Mouse (Mus musculus) limb, embryonic 11.5 days (tissue): ENCODE results near the gene 9130019O22Rik. TPM values are rescaled to one million over a fixed set of nuclear protein-coding genes. Genes with fewer than 3 reads are reported as not detected.
A peak's percentile ranks its signal among the peaks of the same experiment; 100 is the strongest.
"Not testable (repeated sequence)": the region's sequence is repeated elsewhere in the genome, so short reads cannot be mapped to it uniquely, and the experiment has no call there.

Experiments
- ATAC-seq: fragments of 200-750 bp; cut with Nextera tagmentation; 2 replicates; pipeline ENCODE4 v1.8.0; 2017; ENCODE audit warnings: low read depth; ENCODE audit not compliant: insufficient number of reproducible peaks, low FRiP score, low TSS enrichment
- DNase-seq: peaks from one replicate; pipeline ENCODE4 v3.0.0-alpha.2; 2015; ENCODE audit warnings: low spot score
- H3K27ac ChIP-seq: fragments of 300-500 bp; sonication (generic); replicated peaks from 2 replicates; pipeline ENCODE4 v1.5.1; 2014; ENCODE audit warnings: low read depth, mild to moderate bottlenecking, low read length
- H3K27me3 ChIP-seq: fragments of 300-500 bp; sonication (generic); 2 replicates; pipeline ENCODE4 v1.6.1; 2014; ENCODE audit warnings: mild to moderate bottlenecking, low read length, mixed read lengths; ENCODE audit not compliant: control insufficient read depth, insufficient read depth
- H3K36me3 ChIP-seq: fragments of 300-500 bp; sonication (generic); 2 replicates; pipeline ENCODE4 v1.6.1; 2014; ENCODE audit warnings: mild to moderate bottlenecking, low read length, moderate library complexity, mixed read lengths; ENCODE audit not compliant: control insufficient read depth, insufficient read depth
- H3K4me1 ChIP-seq: fragments of 300-500 bp; sonication (generic); 2 replicates; pipeline ENCODE4 v1.6.1; 2014; ENCODE audit warnings: low read length, mixed read lengths; ENCODE audit not compliant: control insufficient read depth, insufficient read depth
- H3K4me2 ChIP-seq: fragments of 300-500 bp; sonication (generic); 2 replicates; pipeline ENCODE4 v1.6.1; 2014; ENCODE audit warnings: low read depth, mild to moderate bottlenecking, moderate library complexity; ENCODE audit not compliant: severe bottlenecking
- H3K4me3 ChIP-seq: fragments of 300-500 bp; sonication (generic); 2 replicates; pipeline ENCODE4 v1.5.1; 2014; ENCODE audit warnings: low read depth, low read length
- H3K9ac ChIP-seq: fragments of 300-500 bp; sonication (generic); 2 replicates; pipeline ENCODE4 v1.6.1; 2014; ENCODE audit warnings: mild to moderate bottlenecking, low read length
- H3K9me3 ChIP-seq: fragments of 300-500 bp; sonication (generic); 2 replicates; pipeline ENCODE4 v1.6.1; 2016; ENCODE audit warnings: low read length; ENCODE audit not compliant: control insufficient read depth
- WGBS: fragments of 180-500 bp; shearing (Covaris S2); extraction: QIAGEN DNeasy Blood & Tissue Kit; methylation state at CpG from one replicate; pipeline ENCODE4 v1.1.7; 2014; 5-methylcytosine and 5-hydroxymethylcytosine counted together
- polyA plus RNA-seq: library from polyadenylated mRNA; unstranded; fragments of >200 nt; fragmentation: Nextera tagmentation; extraction: Ambion mirVana; gene quantifications from 2 replicates; pipeline ENCODE4 v1.2.1, GENCODE M21; 2014

The 9130019O22Rik gene
- polyA plus RNA-seq, 1 experiment from 2014 or later: 6.3 TPM

DNA sequence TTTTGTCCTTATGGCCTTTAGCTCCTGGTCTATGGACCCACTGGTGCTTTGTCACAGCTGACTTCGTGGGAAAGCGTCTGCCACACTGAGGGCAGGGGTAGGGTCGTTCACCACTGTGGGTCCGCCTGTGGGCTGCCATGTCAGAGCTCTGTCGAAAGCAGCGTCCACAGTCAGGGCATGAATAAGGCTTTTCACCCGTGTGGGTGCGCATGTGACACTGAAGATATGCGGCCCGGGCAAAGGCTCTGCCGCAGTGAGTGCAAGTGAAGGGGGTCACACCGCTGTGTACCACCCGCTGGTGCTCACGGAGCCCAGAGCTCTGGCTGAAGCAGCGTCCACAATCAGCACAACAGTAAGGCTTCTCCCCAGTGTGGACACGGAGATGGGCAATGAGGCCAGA, 4.6 kb upstream of the 9130019O22Rik start:
- WGBS: 95% methylated on average over 16 of the region's 16 CpGs
- no peak for ATAC-seq
- no peak overlapping the region for H3K4me2 ChIP-seq
- no peaks in the 10 kb centered on the region for H3K27me3 ChIP-seq
- no peak overlapping the region for H3K27ac ChIP-seq
- H3K9ac ChIP-seq: no peak overlapping the region
- H3K36me3 ChIP-seq: no peaks in the 10 kb centered on the region; the same call in 1 of the 2 replicates
- no peak overlapping the region for H3K4me3 ChIP-seq
- H3K9me3 ChIP-seq: no peaks in the 10 kb centered on the region
- peaks cover 6% of the 10 kb centered on the region; the same call in 1 of the 2 replicates for H3K4me1 ChIP-seq
- DNase-seq: no peak

GRCm38 (mm10) chr7:127390306-127390705, 3.3 kb upstream of the 9130019O22Rik start:
- 84% methylated on average over 7 of the region's 7 CpGs for WGBS
- H3K36me3 ChIP-seq: no peaks in the 10 kb centered on the region; the same call in 1 of the 2 replicates
- H3K27ac ChIP-seq: no peak overlapping the region
- H3K4me3 ChIP-seq: no peak overlapping the region
- H3K4me1 ChIP-seq: peaks cover 6% of the 10 kb centered on the region; the same call in 1 of the 2 replicates
- H3K27me3 ChIP-seq: no peaks in the 10 kb centered on the region
- H3K9me3 ChIP-seq: no peaks in the 10 kb centered on the region
- no peak overlapping the region for H3K9ac ChIP-seq
- ATAC-seq (no peak), DNase-seq (no peak)
- no peak overlapping the region for H3K4me2 ChIP-seq

GRCm38 (mm10) chr7:127388201-127388600, 1.2 kb upstream of the 9130019O22Rik start:
- not testable (repeated sequence) for H3K9ac ChIP-seq, H3K27ac ChIP-seq, H3K4me3 ChIP-seq, H3K9me3 ChIP-seq, DNase-seq, H3K4me1 ChIP-seq, H3K27me3 ChIP-seq, ATAC-seq, H3K4me2 ChIP-seq, H3K36me3 ChIP-seq

DNA sequence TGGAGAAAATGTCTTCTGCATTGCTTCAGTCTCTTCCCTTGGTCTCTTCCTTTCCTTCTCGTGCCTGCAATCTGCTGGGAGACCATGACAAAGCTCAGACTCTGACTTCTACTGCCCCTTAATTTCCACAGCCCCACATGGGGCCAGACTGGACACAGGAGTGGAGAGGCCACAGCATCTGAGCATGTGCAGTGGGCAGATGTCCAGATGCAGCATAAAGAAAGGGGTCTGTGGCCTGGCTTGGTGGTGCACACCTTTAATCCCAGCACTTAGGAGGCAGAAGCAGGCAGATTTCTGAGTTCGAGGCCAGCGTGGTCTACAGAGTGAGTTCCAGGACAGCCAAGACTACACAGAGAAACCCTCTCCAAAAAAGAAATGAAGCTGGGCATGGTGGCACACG, 1.4 kb downstream of the 9130019O22Rik start:
- H3K4me1 ChIP-seq, H3K4me3 ChIP-seq, DNase-seq, ATAC-seq, H3K9ac ChIP-seq, H3K27ac ChIP-seq, H3K27me3 ChIP-seq, H3K36me3 ChIP-seq, H3K4me2 ChIP-seq, H3K9me3 ChIP-seq: not testable (repeated sequence)
- WGBS: 92% methylated on average over 4 of the region's 4 CpGs

- no peak for DNase-seq
- no peaks in the 10 kb centered on the region for H3K9me3 ChIP-seq
- peaks cover 3% of the 10 kb centered on the region; the same call in 1 of the 2 replicates for H3K36me3 ChIP-seq
- ATAC-seq: no peak
- no peak overlapping the region for H3K27ac ChIP-seq
- H3K4me1 ChIP-seq: no peaks in the 10 kb centered on the region
- whole genome bisulfite sequencing: 78% methylated on average over 6 of the region's 6 CpGs
- no peak overlapping the region for H3K9ac ChIP-seq
- H3K27me3 ChIP-seq: no peaks in the 10 kb centered on the region
- no peak overlapping the region for H3K4me3 ChIP-seq
- no peak overlapping the region for H3K4me2 ChIP-seq
These were observed 8.6 kb downstream of the 9130019O22Rik start for GRCm38 (mm10) chr7:127378310-127378921.

DNA sequence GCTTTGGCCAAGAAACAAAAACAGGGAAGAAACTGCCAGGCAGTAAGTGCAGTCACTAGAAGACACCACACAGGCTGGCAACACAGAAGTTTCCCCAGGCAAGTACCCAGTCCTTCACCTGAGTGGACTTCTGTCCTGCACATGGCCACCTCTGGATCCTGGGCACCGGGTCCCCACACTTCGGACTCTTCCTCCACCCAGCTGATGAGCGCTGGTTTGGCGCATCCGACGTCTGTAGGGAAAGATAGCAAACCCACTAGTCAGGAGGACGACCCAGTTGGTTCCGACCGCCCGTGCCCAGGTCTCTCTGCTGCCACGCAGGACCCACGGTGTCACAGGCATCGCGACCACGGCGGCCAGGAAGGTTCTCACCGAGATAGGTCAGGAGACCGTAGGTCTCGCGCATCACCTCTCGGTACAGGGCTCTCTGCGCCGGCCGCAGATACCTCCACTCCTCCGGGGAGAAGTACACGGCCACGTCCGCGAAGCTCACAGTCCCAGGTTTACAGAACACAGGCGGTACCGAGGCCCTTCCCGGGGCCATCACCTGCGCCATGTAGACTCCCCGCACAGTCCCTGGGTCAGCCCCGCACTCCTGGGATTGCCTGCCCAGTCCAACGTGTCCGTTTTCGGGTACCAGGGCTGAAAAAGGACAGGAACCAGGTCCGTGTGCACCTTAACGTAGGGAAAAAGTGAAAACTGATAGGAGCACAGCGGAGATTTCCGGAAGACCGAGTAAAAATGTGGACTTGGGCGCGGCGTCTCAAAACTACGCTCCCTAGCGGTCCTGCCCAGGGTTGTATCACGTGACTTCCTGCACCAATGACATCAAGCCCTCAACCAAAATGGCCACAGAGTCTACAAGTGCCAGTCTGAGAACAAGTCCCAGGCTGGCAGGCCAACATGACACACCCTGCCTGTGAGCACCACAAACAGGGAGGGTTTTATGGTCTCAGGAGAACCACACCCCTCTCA, 11.4 kb downstream of the 9130019O22Rik start, which contains the start of gene Zfp747:
Gene Zfp747 (minus strand): TSS at position 780 of the 975 bp plus-strand sequence.
- DNase-seq: peak; percentile 90
- Histone ChIP-seq H3K4me3 (peak within 1 kb of the TSS; percentile 61), H3K9ac (peak within 1 kb of the TSS; percentile 77), H3K4me2 (peak within 1 kb of the TSS; percentile 72)
- ATAC-seq: peak; percentile 90
- not testable (repeated sequence) for H3K9me3 ChIP-seq, H3K4me1 ChIP-seq, H3K27ac ChIP-seq, H3K27me3 ChIP-seq, H3K36me3 ChIP-seq
- WGBS: 3% methylated on average over 49 of the region's 49 CpGs

GRCm38 (mm10) chr7:127371870-127372269, 15.1 kb downstream of the 9130019O22Rik start:
- H3K4me2 ChIP-seq: not testable (repeated sequence)

DNA sequence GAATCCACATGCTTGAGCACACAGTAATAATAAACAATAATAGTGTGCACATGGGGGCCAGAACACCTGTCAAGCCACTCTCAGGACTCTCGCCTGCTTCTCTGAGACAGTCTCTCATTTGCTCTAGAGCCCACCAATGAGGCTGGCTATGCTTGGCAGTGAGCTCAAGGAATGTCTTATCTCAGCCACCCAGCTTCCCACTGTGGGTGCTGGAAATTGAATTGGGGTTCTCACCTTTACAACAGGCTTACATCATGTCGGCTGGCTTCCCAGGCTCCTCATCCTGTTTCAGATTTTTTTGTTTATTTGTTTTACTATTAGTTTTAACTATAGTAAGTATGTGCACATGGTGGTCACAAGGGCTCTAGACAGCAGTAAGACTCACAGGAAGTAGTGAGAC, 15.8 kb downstream of the 9130019O22Rik start:
- DNase-seq (no peak), ATAC-seq (no peak)
- Histone ChIP-seq H3K36me3 (peaks cover 3% of the 10 kb centered on the region; the same call in 1 of the 2 replicates), H3K4me3 (no peak overlapping the region), H3K27me3 (no peaks in the 10 kb centered on the region), H3K9me3 (no peaks in the 10 kb centered on the region), H3K4me1 (no peaks in the 10 kb centered on the region), H3K9ac (no peak overlapping the region), H3K4me2 (no peak overlapping the region), H3K27ac (no peak overlapping the region)
- WGBS: 91% methylated on average over 2 of the region's 2 CpGs

More at GRCm38 (mm10) chr7:127371870-127372269, 15.1 kb downstream of the 9130019O22Rik start:
- not testable (repeated sequence) for H3K9me3 ChIP-seq, H3K27ac ChIP-seq, ATAC-seq, H3K9ac ChIP-seq, H3K4me1 ChIP-seq, H3K4me3 ChIP-seq, H3K36me3 ChIP-seq, H3K27me3 ChIP-seq, DNase-seq
- WGBS: 78% methylated on average over 3 of the region's 3 CpGs
